Mouse (Mus musculus) spleen, adult 2 months (tissue): ENCODE data around the gene Vps37c.

Source experiments
- CTCF ChIP-seq: fragments of 200-500 bp; IDR thresholded peaks from 2 replicates; pipeline ENCODE4 v1.5.1; 2011; ENCODE audit warnings: mild to moderate bottlenecking, inconsistent platforms; ENCODE audit not compliant: insufficient read depth, insufficient read length, insufficient replicate concordance; ENCODE audit errors: extremely low read depth
- POLR2A ChIP-seq: fragments of 200-500 bp; IDR thresholded peaks from 2 replicates; pipeline ENCODE4 v1.6.1; 2011; ENCODE audit warnings: low read depth, low read length, inconsistent platforms

GRCm38 (mm10) chr19:10720524-10720923 lies 32.0 kb downstream of the Vps37c start:
- TF ChIP-seq CTCF (no peak), POLR2A (no peak)
